ENCODE assay signal across 7 mouse cellular contexts in the genomic region with DNA sequence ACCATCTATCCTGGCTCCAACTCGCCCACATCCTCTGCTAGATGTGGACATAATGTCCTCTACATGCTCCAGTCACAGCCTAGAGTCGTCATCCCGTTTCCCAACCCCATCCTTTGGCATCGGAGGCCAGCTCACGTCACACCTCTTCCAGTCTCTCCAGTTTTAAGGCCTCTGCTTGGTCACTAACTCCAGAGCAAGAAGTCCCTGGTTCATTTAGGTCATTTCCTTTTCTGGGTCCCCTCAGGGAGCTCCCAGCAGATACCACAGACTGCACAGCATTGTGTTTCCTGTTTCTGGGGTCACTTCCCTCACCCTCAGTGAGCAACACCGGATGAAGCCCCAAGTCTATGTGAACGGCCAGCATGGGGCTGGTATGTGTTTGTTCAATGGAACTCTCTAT. TPM values are rescaled to one million over a fixed set of nuclear protein-coding genes. Genes with fewer than 3 reads are reported as not detected.
DNase-seq lines count a peak whose midpoint lies in the region; TF ChIP-seq lines count a peak whose summit lies in the region.

No protein-coding gene starts in this region.

- H3K27me3 ChIP-seq in kidney, adult 2 months (replicated peaks; ENCODE audit: control insufficient read depth, insufficient read depth, low read length): no peaks in the 10 kb centered on the region
- H3K27me3 ChIP-seq in splenic B cell, adult 2 months (ENCODE audit: control insufficient read depth, insufficient read depth, low read length, poor library complexity, severe bottlenecking): no peaks in the 10 kb centered on the region

- no peak for TF ChIP-seq CTCF in kidney, adult 2 months (conservative IDR thresholded peaks at IDR 0.05; ENCODE audit: insufficient read depth, insufficient read length, low read depth, low read length)

- 53% methylated on average over 7 of the region's 7 CpGs for WGBS in kidney, adult 2 months

- no peaks in the 10 kb centered on the region for H3K36me3 ChIP-seq in kidney, adult 2 months (ENCODE audit: control insufficient read depth, insufficient read depth, low read length)
- no peaks in the 10 kb centered on the region for H3K36me3 ChIP-seq in splenic B cell, adult 2 months (ENCODE audit: control insufficient read depth, insufficient read depth, low read length, poor library complexity, severe bottlenecking)

- H3K4me1 ChIP-seq in kidney, adult 2 months (ENCODE audit: control insufficient read depth, insufficient read depth, low read length): no peaks in the 10 kb centered on the region

- DNase-seq in kidney, adult 2 months: peak; percentile 45
- no peak for DNase-seq in kidney, postnatal 4 days
- DNase-seq in spleen, postnatal 36 days (ENCODE audit: low spot score in 2 of 2): peak; percentile 65 to 66
- DNase-seq in spleen, postnatal 10 days (ENCODE audit: low spot score in 2 of 2): no peak
- peak; percentile 56 to 61 for DNase-seq in heart, postnatal 10 days
- peak; percentile 83 for DNase-seq in splenic B cell, adult 2 months (ENCODE audit: low read depth, low spot score)
- DNase-seq in right cerebral cortex, adult 18-20 months: no peak

- TF ChIP-seq POLR2A in kidney, adult 2 months (IDR thresholded peaks at IDR 0.05; ENCODE audit: low read depth, low read length): no peak

- H3K4me3 ChIP-seq in kidney, adult 2 months (ENCODE audit: insufficient read depth, low read depth, low read length): no peak overlapping the region

- no peak overlapping the region for H3K27ac ChIP-seq in kidney, adult 2 months (ENCODE audit: insufficient read depth, low read depth, low read length)

- intact Hi-C loops in heart, postnatal 10 days (cut with DNase I): loop anchor here (2.0 kb wide), 1 partner anchor 36 kb away; no protein-coding TSS in a partner anchor

RNA-seq across cellular contexts. Expression of a gene that starts 8.9 kb away (rescaled TPM):
- polyA plus RNA-seq in kidney, adult 2 months (2012; rRNA removed): 16.9 and 21.0 TPM in 2 replicates
- 10 to 100 TPM; 53.7 to 58.2 TPM for total RNA-seq in heart, postnatal 10 days (2021)

RNA-seq across cellular contexts. Expression of a gene that starts 14.9 kb away (rescaled TPM):
- 0.64 and 0.81 TPM in 2 replicates for polyA plus RNA-seq in kidney, adult 2 months (2012; rRNA removed)
- 1 to 10 TPM; 1.7 to 1.8 TPM for total RNA-seq in heart, postnatal 10 days (2021)

RNA-seq across cellular contexts. Expression of a gene that starts 34.1 kb away (rescaled TPM):
- 23.4 and 27.4 TPM in 2 replicates for polyA plus RNA-seq in kidney, adult 2 months (2012; rRNA removed)
- 10 to 100 TPM; 26.3 to 28.5 TPM for total RNA-seq in heart, postnatal 10 days (2021)

RNA-seq across cellular contexts. Expression of a gene that starts 34.5 kb away (rescaled TPM):
- polyA plus RNA-seq in kidney, adult 2 months (2012; rRNA removed): 22.8 and 23.5 TPM in 2 replicates
- 10 to 100 TPM; 63.6 to 74.2 TPM for total RNA-seq in heart, postnatal 10 days (2021)

RNA-seq across cellular contexts. Expression of a gene that starts 50.1 kb away (rescaled TPM):
- polyA plus RNA-seq in kidney, adult 2 months (2012; rRNA removed): 4.7 and 7.7 TPM in 2 replicates
- total RNA-seq in heart, postnatal 10 days (2021): 1 to 10 TPM; 1.7 to 1.8 TPM

Comparison
In these comparisons a context has a peak if more than half of its experiments do, and no peak if none do; other contexts are left out.
1. DNase-seq: peak in kidney, adult 2 months (single experiment), spleen, postnatal 36 days (2 of 2), heart, postnatal 10 days (2 of 2) and splenic B cell, adult 2 months (single experiment); none in kidney, postnatal 4 days (0 of 2), spleen, postnatal 10 days (0 of 2) and right cerebral cortex, adult 18-20 months (single experiment).